Mouse (Mus musculus) CH12.LX (cell line): Measurements from ENCODE around the gene Tmem214.

Source experiments
- CTCF ChIP-seq, 2 experiments: IDR thresholded peaks in 1 of 2; conservative IDR thresholded peaks in 1 of 2; 2 replicates each; pipeline ENCODE4 v1.5.1; 2011 to 2012; ENCODE audit warnings: low read depth in 2 of 2, low read length in 2 of 2, improper control_type of control experiment in 1 of 2, inconsistent platforms in 1 of 2, mild to moderate bottlenecking in 1 of 2, moderate library complexity in 1 of 2
- E2F4 ChIP-seq: IDR thresholded peaks from 2 replicates; pipeline ENCODE4 v1.6.1; 2011; ENCODE audit warnings: low read depth, low read length, improper control_type of control experiment; ENCODE audit not compliant: insufficient replicate concordance
- MAFK ChIP-seq: IDR thresholded peaks from 2 replicates; pipeline ENCODE4 v1.6.1; 2011; ENCODE audit warnings: low read length, improper control_type of control experiment; ENCODE audit not compliant: insufficient replicate concordance
- MXI1 ChIP-seq: IDR thresholded peaks from 2 replicates; pipeline ENCODE4 v1.6.1; 2011; ENCODE audit warnings: mild to moderate bottlenecking, low read depth, low read length, improper control_type of control experiment
- POLR2A ChIP-seq: IDR thresholded peaks from 2 replicates; pipeline ENCODE4 v1.6.1; 2011; ENCODE audit warnings: low read depth, mild to moderate bottlenecking, improper control_type of control experiment, low read length
- SMC3 ChIP-seq: IDR thresholded peaks from 2 replicates; pipeline ENCODE4 v1.6.1; 2011; ENCODE audit warnings: low read depth, low read length, improper control_type of control experiment
- UBTF ChIP-seq: IDR thresholded peaks from 2 replicates; pipeline ENCODE4 v1.6.1; 2012; ENCODE audit warnings: low read depth, mild to moderate bottlenecking, inconsistent platforms, low read length, improper control_type of control experiment, moderate library complexity

GRCm38 (mm10) chr5:30921256-30922033, 53.6 kb downstream of the Tmem214 start, which contains the start of gene Khk:
- peak; percentile 54 to 81; a peak in 3 of 4 replicates for TF ChIP-seq CTCF (conservative IDR thresholded peaks at IDR 0.05 in 1 of 2, IDR thresholded peaks at IDR 0.05 in 1 of 2; ENCODE audit: low read depth in 2 of 2, low read length in 2 of 2)
- peak; percentile 44; the same call in 1 of the 2 replicates for TF ChIP-seq POLR2A
- peak; percentile 36 for TF ChIP-seq SMC3
- TF ChIP-seq MAFK: no peak
- no peak for TF ChIP-seq UBTF
- TF ChIP-seq MXI1: 0 out of 2 replicates have a peak, but pooled peaks have one; percentile 29
- no peak for TF ChIP-seq E2F4
